Mouse (Mus musculus) neutrophil, adult 5-6 weeks (primary cell): ENCODE measurements around the gene Ap4s1. TPM values are rescaled to one million over a fixed set of nuclear protein-coding genes. Genes with fewer than 3 reads are reported as not detected.

Experiments
- ATAC-seq: fragments of 151-379, 151-347 bp; 2 replicates; pipeline ENCODE4 v1.8.0; 2017; ENCODE audit warnings: mild to moderate bottlenecking, moderate TSS enrichment; ENCODE audit not compliant: insufficient number of reproducible peaks, poor library complexity, low FRiP score, severe bottlenecking; ENCODE audit errors: extremely low read depth
- total RNA-seq: library from RNA; stranded (forward); fragments of 200-1000 nt; gene quantifications from 2 replicates; pipeline ENCODE4 v1.2.3, GENCODE M21; 2017

Gene Ap4s1
- total RNA-seq, 1 experiment from 2014 or later = 35.0 TPM

DNA sequence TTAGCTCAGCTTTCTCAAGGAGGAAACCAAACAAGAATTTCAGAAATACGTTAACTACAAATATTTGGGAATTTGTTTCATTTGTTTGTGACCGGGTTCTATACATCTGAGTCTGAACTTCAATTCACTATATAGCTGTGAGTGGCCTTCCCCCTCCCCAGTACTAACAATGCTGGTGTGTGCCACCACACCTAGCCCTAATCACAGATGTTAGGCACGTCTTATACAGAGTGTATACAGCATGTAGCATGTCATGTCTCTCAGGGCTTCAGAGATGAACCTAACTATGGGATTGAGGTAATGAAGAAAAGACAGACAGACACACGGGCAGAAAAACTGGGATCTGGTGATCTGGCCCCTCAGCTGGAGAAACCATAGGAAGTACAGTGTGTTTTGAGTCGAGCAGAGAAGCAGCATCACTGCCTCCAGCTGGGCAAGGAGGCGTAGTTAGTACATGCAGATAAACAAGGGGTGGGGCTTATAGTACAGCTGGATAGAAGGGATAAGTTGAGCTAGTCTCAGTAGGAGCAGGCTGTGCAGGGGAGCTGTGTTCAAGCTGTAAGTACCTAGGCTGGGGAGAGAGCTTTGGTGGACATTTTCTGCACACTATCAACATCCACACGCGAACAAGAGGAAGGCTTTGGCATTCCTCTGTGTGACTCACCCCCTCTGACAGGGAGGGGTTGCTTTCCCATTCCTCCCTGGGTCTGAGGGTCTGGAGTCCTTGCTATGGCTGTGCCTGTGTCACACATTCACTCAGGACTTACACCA is 9.0 kb downstream of the Ap4s1 start:
- ATAC-seq = no peak

- ATAC-seq = no peak
Measured at GRCm38 (mm10) chr12:51701723-51702122, 10.9 kb downstream of the Ap4s1 start.

- no peak for ATAC-seq
Measured at GRCm38 (mm10) chr12:51703859-51704258, 13.0 kb downstream of the Ap4s1 start.

DNA sequence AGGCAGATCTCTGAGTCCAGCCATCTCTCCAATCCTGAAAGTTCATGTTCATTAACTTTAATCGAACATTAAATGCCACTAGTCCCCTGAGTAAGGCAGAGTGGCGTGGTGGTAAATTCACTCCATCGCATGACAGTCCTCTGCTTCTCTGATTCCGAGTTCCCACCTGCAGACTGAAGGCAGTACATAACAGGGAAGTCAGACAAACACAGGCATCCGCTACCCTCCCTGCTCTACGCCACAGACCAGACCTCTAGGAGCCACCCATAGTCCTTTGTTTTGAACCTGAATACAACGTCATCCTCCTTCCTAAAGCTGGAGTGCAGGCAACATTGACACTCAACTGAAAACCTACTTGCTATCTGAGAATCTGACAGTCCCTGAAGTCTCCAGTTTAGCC is 13.7 kb downstream of the Ap4s1 start:
- no peak for ATAC-seq

GRCm38 (mm10) chr12:51705778-51706177 is 14.9 kb downstream of the Ap4s1 start:
- no peak for ATAC-seq

DNA sequence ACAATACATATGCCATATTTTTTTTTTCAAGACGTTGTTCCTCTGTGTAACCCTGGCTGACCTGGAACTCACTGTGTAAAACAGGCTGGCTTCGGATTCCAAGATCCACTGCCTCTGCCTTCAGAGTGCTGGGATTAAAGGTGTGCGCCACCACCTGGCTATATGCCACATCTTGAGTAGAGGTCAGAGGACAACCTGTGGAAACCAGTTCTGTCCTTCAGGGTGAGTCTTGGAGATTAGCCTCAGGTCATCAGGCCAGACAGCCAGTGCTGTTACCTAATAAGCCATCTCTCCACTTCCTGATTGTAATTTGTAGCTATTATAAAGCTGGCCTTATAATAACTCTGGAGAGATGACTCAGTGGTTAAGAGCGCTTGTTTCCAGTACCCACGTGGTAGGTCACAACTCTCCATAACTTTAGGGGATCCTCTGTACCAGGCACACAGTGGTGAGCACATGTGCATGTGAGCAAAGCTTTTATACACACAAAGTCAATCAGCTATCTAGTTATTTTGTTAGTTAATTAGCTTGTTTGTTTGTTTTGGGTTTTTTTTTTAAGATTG is 15.9 kb downstream of the Ap4s1 start:
- no peak for ATAC-seq

DNA sequence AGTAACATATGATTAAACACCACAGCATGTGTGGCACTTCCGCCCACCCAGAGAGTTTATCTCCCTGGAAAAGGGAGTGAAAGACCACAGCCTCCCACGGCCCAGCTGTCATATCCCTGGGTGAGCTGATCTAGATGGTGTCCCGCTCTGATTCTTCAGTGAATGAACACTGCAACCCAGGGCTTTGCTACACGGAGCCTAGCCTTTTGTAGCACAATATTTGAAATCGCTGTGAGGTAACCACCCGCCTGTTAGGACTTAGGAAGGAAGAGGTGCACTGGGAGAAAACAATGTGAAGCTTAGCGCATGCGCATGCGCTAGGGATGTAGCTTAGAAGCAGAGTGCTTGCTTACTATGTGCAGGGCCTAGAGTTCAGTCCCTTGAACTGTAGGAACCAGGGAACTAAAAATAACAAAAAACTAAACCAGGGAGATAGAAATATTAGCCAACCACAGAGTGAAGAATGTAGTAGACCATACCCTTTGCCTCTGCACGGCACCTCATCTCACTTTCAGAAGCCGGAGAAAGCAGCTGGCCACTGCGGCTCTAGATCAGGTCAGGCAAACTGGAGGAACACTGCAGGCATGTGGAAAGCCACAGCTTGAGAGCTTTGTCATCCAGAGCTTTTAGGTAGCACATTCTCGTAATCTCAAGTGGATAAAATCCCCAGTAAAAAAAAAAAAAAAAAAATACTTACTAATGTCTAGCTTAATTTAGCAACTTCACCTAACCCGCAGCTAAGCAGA is 18.3 kb downstream of the Ap4s1 start:
- no peak for ATAC-seq

- no peak for ATAC-seq
Measured at GRCm38 (mm10) chr12:51709741-51710140, 18.9 kb downstream of the Ap4s1 start.

DNA sequence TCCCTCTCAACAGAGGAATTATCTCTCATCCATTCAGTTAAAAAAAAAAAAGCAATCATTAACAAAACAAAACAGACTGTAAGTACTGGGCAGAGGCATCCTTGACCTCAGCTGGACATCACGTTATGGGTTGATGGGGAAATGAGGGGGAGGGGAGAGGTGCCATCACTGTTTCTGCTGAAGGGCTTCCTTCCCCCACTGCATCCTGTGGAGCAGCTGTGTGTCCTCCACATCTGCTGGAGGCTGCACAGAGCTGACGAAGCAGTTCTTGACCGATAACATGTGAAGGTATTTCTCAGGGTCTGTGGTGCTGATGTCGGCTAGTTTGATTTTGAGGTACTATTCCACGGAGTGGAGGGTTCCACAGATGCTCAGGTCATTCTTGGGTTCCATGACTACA is 19.3 kb downstream of the Ap4s1 start:
- ATAC-seq = no peak

DNA sequence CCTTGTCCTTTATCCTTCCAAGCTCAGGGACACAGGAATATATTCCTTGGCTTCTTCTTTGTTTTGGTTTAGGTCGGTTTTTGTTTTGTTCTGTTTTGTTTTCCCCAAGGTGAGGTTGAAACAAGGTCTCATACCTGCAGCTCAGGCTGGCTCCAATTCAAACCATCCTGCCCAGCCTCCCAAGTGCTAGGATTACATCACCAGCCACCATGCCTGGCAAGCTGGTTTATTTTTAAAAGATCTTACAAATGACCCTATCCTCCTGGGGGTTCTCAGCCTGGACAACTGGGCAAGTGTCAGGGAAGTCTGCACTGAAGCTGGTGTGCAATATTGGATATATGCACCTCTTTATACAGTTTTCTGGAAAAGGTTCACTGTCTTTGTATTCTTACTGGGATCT is 21.9 kb downstream of the Ap4s1 start:
- ATAC-seq = no peak

- ATAC-seq = 0 out of 2 replicates have a peak, but pooled peaks have one; percentile 16
Measured at GRCm38 (mm10) chr12:51718617-51719016, 27.8 kb downstream of the Ap4s1 start.

GRCm38 (mm10) chr12:51721836-51722235 is 31.0 kb downstream of the Ap4s1 start:
- ATAC-seq = no peak

DNA sequence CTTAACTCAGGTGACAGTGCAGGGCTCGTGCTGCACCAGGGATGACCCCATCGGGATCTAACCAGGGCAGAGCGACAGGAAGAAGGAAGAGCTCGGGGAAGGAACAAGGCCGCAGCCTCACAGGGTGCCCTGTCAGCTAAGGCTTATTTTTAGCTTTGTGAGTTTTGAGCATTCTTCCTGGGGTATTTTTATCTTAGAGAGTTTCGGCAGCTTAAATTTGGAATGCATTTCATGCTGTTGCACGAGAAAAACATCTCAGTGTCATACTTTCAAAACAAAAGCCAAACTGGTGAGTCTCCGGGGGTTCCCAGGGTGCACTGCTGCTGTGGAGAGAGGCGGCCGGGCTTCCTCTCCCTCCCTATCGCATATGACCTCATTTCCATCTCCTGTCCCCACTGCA is 38.2 kb downstream of the Ap4s1 start:
- no peak for ATAC-seq

GRCm38 (mm10) chr12:51729827-51730226 is 39.0 kb downstream of the Ap4s1 start:
- ATAC-seq = no peak

- no peak for ATAC-seq
Measured at GRCm38 (mm10) chr12:51734605-51735211, 43.9 kb downstream of the Ap4s1 start.

DNA sequence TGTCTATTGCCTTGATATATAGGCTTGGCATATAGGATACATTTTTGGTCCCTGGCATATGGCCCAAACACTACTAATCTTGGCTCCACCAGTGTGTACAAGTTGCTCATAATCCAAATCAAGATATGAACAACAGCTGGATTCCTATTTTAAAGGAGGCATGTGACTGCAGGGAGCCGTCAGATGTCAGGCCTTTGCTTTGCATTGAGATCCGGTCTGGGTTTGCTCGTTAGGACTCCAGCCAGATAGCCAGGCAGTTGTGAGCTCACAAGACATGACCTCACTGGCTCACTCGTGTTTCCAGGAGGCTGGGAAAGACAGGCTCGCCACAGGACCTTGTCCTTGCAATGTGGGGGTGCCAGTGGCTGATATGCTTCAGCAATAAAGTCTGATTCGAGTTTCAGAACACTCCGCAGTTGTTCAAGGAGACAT is 45.0 kb downstream of the Ap4s1 start:
- ATAC-seq = no peak

DNA sequence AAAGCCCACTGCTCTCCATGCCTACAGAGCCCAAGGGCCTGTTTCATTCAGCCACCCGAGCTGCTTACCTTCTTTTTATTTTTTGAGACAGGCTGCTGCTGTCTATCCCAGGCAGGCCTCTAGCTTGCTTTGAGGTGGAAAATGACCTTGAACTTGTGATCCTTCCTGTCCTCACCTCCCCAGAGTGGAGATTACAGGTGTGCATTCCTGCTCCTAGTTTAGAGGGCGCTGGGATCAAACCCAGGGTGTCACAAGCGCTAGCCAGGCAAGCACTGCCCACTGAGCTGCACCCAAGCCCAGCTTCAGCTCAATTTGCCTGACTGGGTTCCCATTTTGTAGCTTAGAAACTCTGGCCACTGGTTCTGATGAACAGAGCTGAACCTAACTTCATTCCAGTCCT is 45.5 kb downstream of the Ap4s1 start:
- ATAC-seq = no peak

GRCm38 (mm10) chr12:51736807-51737206 is 46.0 kb downstream of the Ap4s1 start:
- no peak for ATAC-seq

DNA sequence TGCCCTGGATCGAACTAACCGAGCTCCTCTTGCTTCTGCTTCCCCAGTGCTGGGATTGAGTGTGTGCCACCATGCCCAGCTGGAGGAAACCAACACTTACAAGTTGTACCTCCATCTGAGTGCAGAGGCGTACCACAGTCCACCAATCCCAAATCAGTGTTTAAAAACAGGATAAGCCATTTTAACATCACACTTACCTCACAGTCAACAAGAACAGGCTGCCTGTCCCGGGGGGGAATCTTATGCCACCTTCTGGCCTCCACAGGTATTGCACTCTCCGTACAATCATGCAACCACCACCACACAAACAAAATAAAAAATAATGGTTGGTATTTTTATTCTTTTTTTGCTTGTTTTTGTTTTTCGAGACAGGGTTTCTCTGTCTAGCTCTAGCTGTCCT is 50.9 kb downstream of the Ap4s1 start:
- no peak for ATAC-seq

DNA sequence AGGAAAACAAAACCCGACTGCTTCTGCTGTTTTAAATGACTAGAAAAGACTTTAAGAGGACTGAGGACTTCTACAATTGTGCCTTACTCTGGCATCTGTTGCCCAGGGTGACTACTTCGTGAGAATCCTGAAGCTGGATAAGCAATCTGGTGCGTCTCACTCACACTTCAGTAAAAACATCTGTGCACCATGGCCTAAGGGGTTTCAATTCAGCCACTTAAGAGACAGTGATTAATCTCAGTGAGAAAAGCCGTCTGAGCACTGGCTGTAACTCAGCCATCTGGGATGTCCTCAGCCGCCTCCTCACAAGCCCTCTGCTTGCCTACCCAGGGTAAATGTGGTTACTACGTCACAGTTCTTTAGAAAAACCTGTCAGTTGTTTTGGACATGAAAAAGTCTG is 54.1 kb downstream of the Ap4s1 start:
- ATAC-seq = no peak
